Mouse (Mus musculus) C2C12 (cell line): ENCODE measurements at regions not wholly inside any gene's neighbourhood (a gene's known extent, or its start where the extent isn't known, plus 50 kb on each side); places are given as distances from the start of the nearest gene placed in this dataset.

ENCODE experiments used
- CEBPB ChIP-seq: IDR thresholded peaks from one replicate; pipeline ENCODE4 v1.6.1; 2011; ENCODE audit warnings: low read depth, mild to moderate bottlenecking, control low read depth, moderate library complexity
- CTCF ChIP-seq: IDR thresholded peaks from one replicate; pipeline ENCODE4 v1.5.1; 2011; ENCODE audit not compliant: control insufficient read depth, insufficient read depth, insufficient read length
- MAX ChIP-seq: IDR thresholded peaks from one replicate; pipeline ENCODE4 v1.6.1; 2011; ENCODE audit warnings: mild to moderate bottlenecking, control low read depth
- USF1 ChIP-seq: IDR thresholded peaks from one replicate; pipeline ENCODE4 v1.6.1; 2011; ENCODE audit warnings: low read depth, mild to moderate bottlenecking, control low read depth, moderate library complexity

- TF ChIP-seq CEBPB (no peak), CTCF (no peak), USF1 (no peak), MAX (no peak)
These were observed 280.6 kb upstream of the 9630041A04Rik start for GRCm38 (mm10) chr9:101581064-101581463.
